Mouse (Mus musculus) brain, adult 2 months (tissue): ENCODE data around the gene Lmln.
A peak's percentile ranks its signal among the peaks of the same experiment; 100 is the strongest.
"Not testable (repeated sequence)": the region's sequence is repeated elsewhere in the genome, so short reads cannot be mapped to it uniquely, and the experiment has no call there.

Source experiments
- DNase-seq: peaks from one replicate; pipeline ENCODE4 v3.0.0; 2011; ENCODE audit warnings: low read depth, low spot score

The Lmln gene

GRCm38 (mm10) chr16:33062024-33062681 is at the start of gene Lmln:
Gene Lmln, plus strand, starts transcription at chr16:33062521.
- DNase-seq, result peak; percentile 97

GRCm38 (mm10) chr16:33013801-33014200 is 48.5 kb upstream of the Lmln start:
- DNase-seq, result no peak

GRCm38 (mm10) chr16:33014921-33015320 is 47.4 kb upstream of the Lmln start:
- DNase-seq, result peak; percentile 64

- DNase-seq, result no peak
Observed at GRCm38 (mm10) chr16:33015396-33015907, 46.9 kb upstream of the Lmln start.

GRCm38 (mm10) chr16:33015986-33016385 is 46.3 kb upstream of the Lmln start:
- no peak for DNase-seq

- DNase-seq, result peak; percentile 66
Observed at GRCm38 (mm10) chr16:33017677-33018349, 44.5 kb upstream of the Lmln start.

GRCm38 (mm10) chr16:33019117-33019770 is 43.1 kb upstream of the Lmln start:
- DNase-seq, result no peak

- DNase-seq, result no peak
Observed at GRCm38 (mm10) chr16:33021381-33021780, 40.9 kb upstream of the Lmln start.

- peak; percentile 87 for DNase-seq
Observed at GRCm38 (mm10) chr16:33023750-33024149, 38.6 kb upstream of the Lmln start.

GRCm38 (mm10) chr16:33024456-33025104 is 37.7 kb upstream of the Lmln start:
- peak; percentile 62 for DNase-seq

- peak; percentile 29 for DNase-seq
Observed at GRCm38 (mm10) chr16:33026357-33026756, 36.0 kb upstream of the Lmln start.

GRCm38 (mm10) chr16:33036006-33036405 is 26.3 kb upstream of the Lmln start:
- no peak for DNase-seq

- no peak for DNase-seq
Observed at GRCm38 (mm10) chr16:33042682-33043081, 19.6 kb upstream of the Lmln start.

GRCm38 (mm10) chr16:33043268-33043667 is 19.1 kb upstream of the Lmln start:
- no peak for DNase-seq

- no peak for DNase-seq
Observed at GRCm38 (mm10) chr16:33048004-33048403, 14.3 kb upstream of the Lmln start.

GRCm38 (mm10) chr16:33048686-33049085 is 13.6 kb upstream of the Lmln start:
- no peak for DNase-seq

- DNase-seq, result no peak
Observed at GRCm38 (mm10) chr16:33049809-33050208, 12.5 kb upstream of the Lmln start.

- DNase-seq, result no peak
Observed at GRCm38 (mm10) chr16:33053141-33053540, 9.2 kb upstream of the Lmln start.

GRCm38 (mm10) chr16:33054927-33055326 is 7.4 kb upstream of the Lmln start:
- DNase-seq, result not testable (repeated sequence)

- DNase-seq, result peak; percentile 15
Observed at GRCm38 (mm10) chr16:33055655-33056054, 6.7 kb upstream of the Lmln start.

- peak; percentile 94 for DNase-seq
Observed at GRCm38 (mm10) chr16:33056095-33056785, 6.1 kb upstream of the Lmln start, which contains the start of the genes Iqcg and Rpl35a. Gene Iqcg, minus strand, starts transcription at chr16:33056218. Gene Rpl35a, plus strand, starts transcription at chr16:33056453.
